Mouse (Mus musculus) adrenal gland, postnatal 14 days (tissue): Measurements from ENCODE around the gene Armh3. TPM values are rescaled to one million over a fixed set of nuclear protein-coding genes. Genes with fewer than 3 reads are reported as not detected.
A peak's percentile ranks its signal among the peaks of the same experiment; 100 is the strongest.

ENCODE experiments used
- DNase-seq: peaks from one replicate; pipeline ENCODE4 v3.0.0; 2021; ENCODE audit warnings: mixed read lengths
- total RNA-seq: library from RNA; stranded (reverse); gene quantifications from 2 replicates; pipeline ENCODE4 v1.2.3, GENCODE M21; 2021

Armh3 gene
- total RNA-seq, 1 experiment from 2014 or later = 15.3 TPM

DNA sequence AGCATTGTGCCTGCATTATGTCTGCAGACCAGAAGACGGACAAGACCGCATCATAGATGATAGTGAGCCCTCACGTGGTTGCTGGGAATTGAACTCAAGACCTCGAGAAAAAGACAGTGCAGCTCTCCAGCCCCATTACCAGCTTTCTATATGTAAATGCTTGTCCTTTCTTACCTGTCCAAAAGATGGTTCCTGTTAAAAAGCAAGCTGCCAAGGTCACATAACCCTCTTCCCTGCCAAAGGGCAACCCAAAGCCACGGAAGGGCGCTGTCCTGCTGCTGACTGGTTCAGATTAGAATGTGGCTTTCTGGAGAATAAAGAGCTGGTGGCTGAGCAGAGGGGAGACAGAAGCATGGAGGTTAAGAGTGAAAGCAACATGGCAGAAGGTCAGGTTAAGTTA is 90.9 kb downstream of the Armh3 start:
- no peak for DNase-seq

- DNase-seq = no peak
Measured at GRCm38 (mm10) chr19:45903861-45904260, 94.4 kb downstream of the Armh3 start.

GRCm38 (mm10) chr19:45902390-45903035 is 95.8 kb downstream of the Armh3 start:
- DNase-seq = peak; percentile 65

GRCm38 (mm10) chr19:45900836-45901235 is 97.5 kb downstream of the Armh3 start:
- DNase-seq = no peak

DNA sequence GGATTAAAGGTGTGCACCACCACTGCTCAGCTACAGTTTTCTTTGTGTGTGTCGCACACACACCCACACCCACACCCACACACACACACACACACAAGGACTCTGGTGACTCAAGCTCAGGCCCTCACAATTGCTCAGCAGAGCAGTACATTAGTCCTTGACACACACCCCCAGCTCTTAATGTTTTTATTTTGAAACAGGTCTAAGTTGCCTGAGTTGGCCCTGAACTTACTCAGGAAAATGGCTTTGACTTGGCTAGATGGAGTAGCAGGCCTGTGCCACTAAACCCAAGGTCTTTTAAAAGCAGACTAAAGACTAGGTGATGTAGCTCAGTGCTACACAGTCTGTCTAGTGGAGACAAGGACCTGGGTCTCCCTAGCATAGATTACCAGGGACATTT is 102.6 kb downstream of the Armh3 start:
- peak; percentile 17 for DNase-seq

GRCm38 (mm10) chr19:45882056-45882455 is 116.2 kb downstream of the Armh3 start:
- DNase-seq = no peak

- DNase-seq = no peak
Measured at GRCm38 (mm10) chr19:45873320-45873719, 125.0 kb downstream of the Armh3 start.

DNA sequence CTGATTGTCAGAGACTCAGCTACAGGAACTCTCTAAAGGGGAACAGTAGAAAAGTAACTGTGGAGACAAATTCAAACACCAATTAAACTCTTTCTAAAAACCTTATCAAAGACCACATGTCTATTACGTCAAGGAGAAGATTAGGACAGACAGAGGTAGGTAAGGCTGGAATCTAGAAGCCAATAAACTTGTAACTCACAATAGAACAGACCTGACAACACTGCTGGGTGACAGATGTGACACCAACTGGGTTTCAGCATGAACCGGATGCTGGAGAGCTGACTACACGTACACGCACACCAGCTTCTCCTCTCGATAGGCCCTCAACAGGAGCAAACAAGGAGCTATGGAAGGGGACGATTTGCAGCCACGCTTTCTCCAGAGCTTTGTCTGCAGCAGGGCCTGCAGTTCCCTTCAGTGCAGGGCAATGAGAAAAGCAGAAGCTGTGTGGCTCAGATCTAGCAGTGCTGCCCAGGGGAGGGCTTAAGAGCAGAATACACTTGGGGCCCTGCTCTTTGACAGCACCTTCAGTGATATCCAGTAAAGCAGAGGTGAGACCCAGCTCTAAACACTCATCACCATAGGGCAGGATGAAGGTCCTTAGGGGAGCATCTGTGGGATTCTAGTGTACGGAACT is 142.9 kb downstream of the Armh3 start:
- no peak for DNase-seq

- no peak for DNase-seq
Measured at GRCm38 (mm10) chr19:45854521-45854920, 143.8 kb downstream of the Armh3 start.

DNA sequence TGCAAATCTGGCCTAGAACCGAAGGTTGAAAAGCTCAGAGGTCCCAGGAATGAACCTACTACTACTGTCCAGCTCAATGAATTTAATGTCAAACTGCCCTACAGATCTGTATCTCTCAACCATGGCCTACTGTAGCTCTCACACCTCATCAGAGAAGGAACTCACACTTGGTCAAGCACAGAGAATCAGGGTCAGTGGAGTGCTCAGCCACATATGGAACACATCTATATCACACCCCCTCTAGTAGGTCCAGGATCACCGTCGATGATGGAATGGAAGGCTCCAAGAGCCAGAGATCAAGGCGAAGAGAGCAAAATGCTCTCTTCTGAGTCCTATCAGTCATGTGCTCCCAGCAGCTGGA is 150.6 kb downstream of the Armh3 start:
- no peak for DNase-seq

DNA sequence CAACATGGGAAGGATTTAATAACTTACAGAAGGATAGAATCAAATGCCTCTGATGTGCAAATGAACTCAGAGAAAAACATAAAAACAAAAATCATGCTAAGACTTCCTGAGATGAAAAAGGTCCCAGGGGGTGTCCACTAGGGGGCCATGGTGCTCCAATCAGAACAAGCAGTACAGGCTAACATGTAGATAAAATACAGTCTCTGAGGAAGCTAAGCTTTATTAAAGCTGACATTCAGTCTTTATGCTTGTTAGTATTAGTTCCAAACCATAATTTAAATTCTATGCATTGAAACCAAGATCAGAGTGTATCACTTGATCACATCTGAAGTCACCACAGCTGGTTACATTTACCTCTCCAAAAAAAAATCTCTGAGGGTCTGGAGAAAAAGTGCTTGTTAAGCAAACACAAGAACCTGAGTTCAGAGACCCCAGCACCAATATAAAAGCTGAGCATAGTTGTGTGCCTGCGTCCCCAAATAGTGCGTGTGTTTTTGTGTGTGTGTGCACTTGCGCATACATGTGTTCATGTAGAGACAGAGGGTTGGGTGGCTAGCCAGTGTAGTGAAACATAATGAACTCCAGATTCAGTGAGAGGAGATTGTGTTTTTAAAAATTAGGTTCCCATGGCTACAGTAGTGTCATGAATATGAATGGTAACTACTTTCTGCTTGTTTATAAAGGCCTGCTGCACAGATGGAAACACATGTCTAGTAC is 151.1 kb downstream of the Armh3 start:
- DNase-seq = peak; percentile 36

GRCm38 (mm10) chr19:45844209-45844608 is 154.1 kb downstream of the Armh3 start:
- no peak for DNase-seq

DNA sequence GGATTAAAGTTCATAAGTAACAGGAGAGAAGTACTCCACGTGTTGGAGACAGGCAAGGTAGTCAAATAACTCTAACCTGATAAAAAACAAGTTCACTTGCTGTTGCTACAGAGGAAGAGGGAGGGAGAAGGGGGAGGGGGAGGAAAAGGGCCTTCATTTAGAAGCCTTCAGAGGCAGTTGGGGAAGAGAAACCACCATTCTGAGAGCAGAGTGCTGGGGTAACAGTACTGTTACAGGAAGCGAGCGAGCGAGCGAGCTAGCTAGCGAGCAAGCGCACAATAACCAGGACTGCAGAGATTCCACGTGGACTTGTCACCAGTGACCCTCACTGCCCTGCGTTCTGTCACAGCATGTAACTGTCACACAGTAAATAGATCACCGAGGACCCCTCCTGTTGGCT is 154.9 kb downstream of the Armh3 start:
- DNase-seq = no peak

- peak; percentile 18 for DNase-seq
Measured at GRCm38 (mm10) chr19:45837050-45837994, 161.0 kb downstream of the Armh3 start.

GRCm38 (mm10) chr19:45835490-45835889 is 162.8 kb downstream of the Armh3 start:
- peak; percentile 80 for DNase-seq

- no peak for DNase-seq
Measured at GRCm38 (mm10) chr19:45833665-45834064, 164.6 kb downstream of the Armh3 start.

DNA sequence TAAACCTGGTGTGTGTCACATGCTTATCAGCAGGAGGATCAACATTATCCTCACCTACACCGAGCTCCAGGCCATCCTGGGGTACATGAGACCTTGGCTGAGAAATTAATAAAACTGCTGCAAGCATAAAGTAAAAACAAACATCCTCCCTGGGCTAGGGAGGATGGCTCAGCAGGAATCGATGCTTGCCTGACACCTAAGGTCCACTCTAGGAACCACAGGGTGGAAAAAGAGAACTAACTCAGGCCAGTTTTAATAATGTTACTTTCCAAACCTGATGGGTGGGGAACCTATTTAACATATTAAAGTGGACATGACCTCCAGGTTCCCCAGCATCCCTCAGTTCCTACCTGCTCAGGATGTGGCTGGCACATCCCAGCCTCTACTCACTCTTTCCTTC is 167.6 kb downstream of the Armh3 start:
- DNase-seq = no peak

DNA sequence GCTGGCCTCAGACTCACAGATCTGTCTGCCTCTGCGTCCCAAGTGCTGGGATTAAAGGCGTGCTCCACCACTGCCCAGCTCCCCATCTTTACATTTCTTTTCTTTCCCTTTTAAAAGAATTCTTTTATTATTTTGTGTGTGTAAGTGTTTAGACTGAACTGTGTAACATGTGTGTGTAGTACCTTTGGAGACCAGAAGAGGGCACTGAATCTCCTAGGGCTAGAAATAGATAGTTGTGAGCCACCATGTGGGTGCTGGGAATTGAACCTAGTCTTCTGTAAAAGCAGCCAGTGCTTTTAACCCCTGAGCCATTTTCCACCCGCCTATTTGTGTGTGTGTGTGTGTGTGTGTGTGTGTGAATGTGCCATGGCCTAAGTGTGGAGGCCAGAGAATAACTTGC is 170.6 kb downstream of the Armh3 start:
- DNase-seq = no peak

- DNase-seq = no peak
Measured at GRCm38 (mm10) chr19:45827125-45827524, 171.2 kb downstream of the Armh3 start.

DNA sequence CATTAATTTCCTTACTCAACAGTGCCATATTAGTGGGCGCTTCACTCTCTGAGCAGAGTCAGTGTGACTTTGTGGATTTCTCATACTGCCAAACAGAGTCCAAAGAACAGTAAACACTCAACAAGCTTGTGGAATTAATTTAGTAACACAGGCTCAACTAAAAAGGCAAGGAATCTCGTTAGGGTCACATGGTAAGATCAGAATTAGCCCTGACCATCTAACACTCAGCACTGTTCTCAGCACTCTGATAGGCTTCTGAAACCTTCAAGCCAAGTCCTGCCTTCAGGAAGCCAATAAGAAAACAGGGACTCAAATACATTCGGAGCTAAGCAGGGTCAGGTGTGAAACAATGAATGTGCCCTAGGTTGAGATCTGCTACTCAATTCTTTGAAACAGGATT is 172.1 kb downstream of the Armh3 start:
- no peak for DNase-seq

GRCm38 (mm10) chr19:45821832-45822231 is 176.5 kb downstream of the Armh3 start:
- no peak for DNase-seq

- DNase-seq = no peak
Measured at GRCm38 (mm10) chr19:45817816-45818490, 180.3 kb downstream of the Armh3 start.
